Mouse (Mus musculus) forebrain, embryonic 12.5 days (tissue): Measurements from ENCODE around the gene Emx1. TPM values are rescaled to one million over a fixed set of nuclear protein-coding genes. Genes with fewer than 3 reads are reported as not detected.

Experiments
- ATAC-seq: fragments of 200-750 bp; cut with Nextera tagmentation; 2 replicates; pipeline ENCODE4 v1.8.0; 2017; ENCODE audit warnings: moderate TSS enrichment; ENCODE audit not compliant: low FRiP score
- H3K27ac ChIP-seq: fragments of 300-500 bp; sonication (generic); 2 replicates; pipeline ENCODE4 v1.5.1; 2016; ENCODE audit warnings: mild to moderate bottlenecking
- H3K27me3 ChIP-seq: fragments of 300-500 bp; sonication (generic); 2 replicates; pipeline ENCODE4 v1.6.1; 2016; ENCODE audit warnings: mild to moderate bottlenecking
- H3K36me3 ChIP-seq: fragments of 300-500 bp; sonication (generic); replicated peaks from 2 replicates; pipeline ENCODE4 v1.6.1; 2016; ENCODE audit warnings: mild to moderate bottlenecking
- H3K4me1 ChIP-seq: fragments of 300-500 bp; sonication (generic); 2 replicates; pipeline ENCODE4 v1.6.1; 2016
- H3K4me2 ChIP-seq: fragments of 300-500 bp; sonication (generic); 2 replicates; pipeline ENCODE4 v1.6.1; 2016; ENCODE audit warnings: mild to moderate bottlenecking, moderate library complexity
- H3K4me3 ChIP-seq: fragments of 300-500 bp; sonication (generic); replicated peaks from 2 replicates; pipeline ENCODE4 v1.5.1; 2016; ENCODE audit warnings: mild to moderate bottlenecking
- H3K9ac ChIP-seq: fragments of 300-500 bp; sonication (generic); 2 replicates; pipeline ENCODE4 v1.6.1; 2016; ENCODE audit warnings: mild to moderate bottlenecking
- H3K9me3 ChIP-seq: fragments of 300-500 bp; sonication (generic); 2 replicates; pipeline ENCODE4 v1.6.1; 2016
- WGBS: fragments of 180-500 bp; shearing (Covaris S2); methylation state at CpG from one replicate; pipeline ENCODE4 v1.1.7; 2016; 5-methylcytosine and 5-hydroxymethylcytosine counted together
- polyA plus RNA-seq: library from polyadenylated mRNA; unstranded; fragments of >200 nt; fragmentation: Nextera tagmentation; extraction: Ambion mirVana; gene quantifications from 2 replicates; pipeline ENCODE4 v1.2.1, GENCODE M21; 2016

Gene Emx1
- polyA plus RNA-seq, 1 experiment from 2014 or later: 89.0 TPM

DNA sequence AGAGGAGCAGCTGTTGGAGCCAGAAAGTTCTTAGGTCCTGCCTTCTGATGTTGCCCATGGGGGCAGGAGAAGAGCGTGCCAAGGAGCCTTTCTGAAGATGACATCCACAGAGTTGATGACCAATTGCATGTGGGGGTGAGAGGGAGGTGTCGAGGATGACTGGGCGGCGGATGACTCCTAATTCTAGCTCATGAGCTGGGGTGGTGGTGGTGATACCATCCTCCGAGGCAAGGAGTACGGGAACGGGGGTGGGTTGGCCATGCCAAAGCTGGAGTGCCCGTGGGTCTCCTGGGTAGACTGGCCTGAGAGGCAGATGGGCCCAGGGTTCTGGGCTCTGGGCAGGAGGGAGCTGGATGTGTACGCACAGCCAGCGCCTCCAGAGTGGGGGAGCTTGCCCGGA lies 32.5 kb downstream of the Emx1 start:
- H3K9me3 ChIP-seq: 0 out of 2 replicates have a peak, but pooled peaks cover 4% of the 10 kb centered on the region
- peaks cover 44% of the 10 kb centered on the region for H3K4me1 ChIP-seq
- no peak for ATAC-seq
- no peak overlapping the region for H3K4me2 ChIP-seq
- H3K9ac ChIP-seq: no peak overlapping the region
- no peaks in the 10 kb centered on the region; the same call in 1 of the 2 replicates for H3K27me3 ChIP-seq
- no peaks in the 10 kb centered on the region for H3K36me3 ChIP-seq
- no peak overlapping the region for H3K4me3 ChIP-seq
- H3K27ac ChIP-seq: no peak overlapping the region
- 89% methylated on average over 11 of the region's 11 CpGs for WGBS

DNA sequence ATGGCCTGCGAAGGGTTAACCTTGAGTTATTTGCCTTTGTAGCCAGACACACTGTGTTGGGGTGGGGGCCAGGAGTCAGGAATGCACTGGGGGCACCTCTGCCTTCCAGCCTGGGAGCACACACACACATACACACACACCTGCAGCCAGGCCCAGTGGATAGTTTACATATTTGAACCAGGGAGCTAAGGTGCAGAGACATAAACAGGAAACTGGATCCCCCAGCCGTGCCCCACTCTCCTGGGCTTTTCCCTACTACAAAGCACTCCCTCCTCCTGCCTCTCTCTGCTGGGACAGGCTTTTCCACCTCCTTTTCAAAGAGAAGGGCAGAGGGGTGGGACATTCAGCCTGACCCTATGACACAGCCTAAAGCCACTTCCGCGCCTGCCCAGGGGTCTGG lies 33.7 kb downstream of the Emx1 start:
- Histone ChIP-seq H3K4me2 (no peak overlapping the region), H3K27me3 (peaks cover 6% of the 10 kb centered on the region; the same call in 1 of the 2 replicates), H3K9me3 (0 out of 2 replicates have a peak, but pooled peaks cover 4% of the 10 kb centered on the region), H3K9ac (no peak overlapping the region), H3K4me3 (no peak overlapping the region), H3K36me3 (no peaks in the 10 kb centered on the region), H3K4me1 (peaks cover 40% of the 10 kb centered on the region), H3K27ac (no peak overlapping the region)
- ATAC-seq: no peak
- 41% methylated on average over 4 of the region's 4 CpGs for WGBS

DNA sequence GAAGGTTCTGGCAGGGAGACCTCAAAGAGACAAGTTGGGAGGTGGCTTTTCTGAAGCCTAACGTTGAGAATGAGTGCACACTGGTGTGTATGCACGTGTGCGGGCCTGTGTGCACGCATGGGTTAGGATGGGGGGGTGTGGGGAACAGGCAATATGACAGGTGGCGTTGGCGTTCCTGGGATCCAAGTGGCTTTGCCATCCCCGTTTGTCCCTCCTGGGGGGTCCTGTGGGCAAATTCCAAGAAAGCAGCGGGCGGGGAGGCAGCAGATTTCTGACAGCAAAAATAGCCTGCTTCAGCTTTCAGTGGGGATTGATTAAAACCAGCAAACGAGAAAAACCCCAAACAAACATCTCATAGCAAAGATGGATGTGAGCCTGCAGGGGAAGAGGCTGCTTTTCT lies 35.3 kb downstream of the Emx1 start:
- Histone ChIP-seq H3K27ac (no peak overlapping the region), H3K9me3 (0 out of 2 replicates have a peak, but pooled peaks cover 4% of the 10 kb centered on the region), H3K36me3 (no peaks in the 10 kb centered on the region), H3K4me1 (peaks cover 51% of the 10 kb centered on the region), H3K4me3 (no peak overlapping the region), H3K9ac (no peak overlapping the region), H3K4me2 (no peak overlapping the region), H3K27me3 (peaks cover 6% of the 10 kb centered on the region; the same call in 1 of the 2 replicates)
- no peak for ATAC-seq
- WGBS: 78% methylated on average over 10 of the region's 10 CpGs

DNA sequence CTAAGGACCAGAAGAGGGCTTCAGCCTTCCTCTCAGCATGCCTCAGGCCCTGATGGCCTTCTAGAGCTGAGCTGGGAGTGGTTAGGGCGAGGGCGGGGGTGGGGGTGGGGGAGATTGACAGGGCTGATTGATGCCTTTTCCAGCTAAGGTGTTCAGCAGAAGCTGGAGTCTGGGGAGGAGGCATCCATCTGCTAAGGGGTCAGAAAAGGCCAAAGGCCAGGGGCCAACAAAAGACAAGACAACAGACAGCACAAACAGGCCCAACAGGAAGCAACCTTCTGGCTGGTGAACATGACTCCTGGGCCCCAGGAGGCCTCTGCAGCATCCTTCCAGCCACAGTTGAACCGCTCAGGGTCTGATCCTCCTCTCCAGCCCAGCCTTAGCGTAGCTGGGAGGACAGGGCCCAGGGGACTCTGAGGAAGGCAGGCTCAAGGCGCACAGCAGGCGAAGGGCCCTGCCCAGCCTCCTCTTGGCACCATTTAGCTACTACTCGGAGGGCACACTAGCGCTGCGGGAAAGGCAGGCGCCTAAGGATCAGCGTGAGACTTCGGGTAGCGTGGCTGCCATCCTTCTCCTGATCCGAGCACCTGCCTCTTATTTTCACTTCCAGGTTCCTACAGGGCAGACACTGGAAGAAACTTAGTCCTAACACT lies 36.4 kb downstream of the Emx1 start:
- no peak overlapping the region for H3K4me3 ChIP-seq
- no peak; the same call in 1 of the 2 replicates for ATAC-seq
- H3K9ac ChIP-seq: no peak overlapping the region
- WGBS: 43% methylated on average over 14 of the region's 14 CpGs
- no peaks in the 10 kb centered on the region for H3K36me3 ChIP-seq
- peak overlapping the region; percentile 59 for H3K27ac ChIP-seq
- 0 out of 2 replicates have a peak, but pooled peaks cover 4% of the 10 kb centered on the region for H3K9me3 ChIP-seq
- H3K4me2 ChIP-seq: no peak overlapping the region
- peaks cover 46% of the 10 kb centered on the region for H3K4me1 ChIP-seq
- H3K27me3 ChIP-seq: peaks cover 6% of the 10 kb centered on the region; the same call in 1 of the 2 replicates

DNA sequence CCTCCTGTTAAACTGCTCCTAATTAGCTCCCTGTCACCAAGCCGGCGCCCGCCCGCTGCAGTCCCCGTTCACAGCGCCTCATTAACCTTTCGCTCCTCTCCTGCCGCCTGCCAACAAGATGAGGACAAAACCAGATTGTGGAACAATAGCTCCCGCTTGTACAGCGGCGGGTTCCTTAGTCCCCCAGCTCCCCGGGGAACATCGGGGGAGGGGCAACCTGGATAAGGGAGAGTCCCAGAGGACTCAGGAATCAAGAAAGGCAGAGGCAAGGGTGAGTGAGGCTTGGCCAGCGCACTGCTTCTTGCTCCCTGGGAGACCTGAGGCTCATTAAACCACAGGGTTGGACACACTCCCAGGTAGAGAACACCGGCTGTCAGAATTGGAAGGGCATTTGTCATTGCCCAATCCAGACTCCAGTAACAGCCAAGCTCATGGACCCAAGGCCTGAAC lies 37.2 kb downstream of the Emx1 start:
- ATAC-seq: peak; percentile 37; the same call in 1 of the 2 replicates
- no peak overlapping the region for H3K4me2 ChIP-seq
- no peaks in the 10 kb centered on the region for H3K36me3 ChIP-seq
- peaks cover 6% of the 10 kb centered on the region; the same call in 1 of the 2 replicates for H3K27me3 ChIP-seq
- H3K9ac ChIP-seq: no peak overlapping the region
- no peak overlapping the region for H3K4me3 ChIP-seq
- H3K9me3 ChIP-seq: 0 out of 2 replicates have a peak, but pooled peaks cover 4% of the 10 kb centered on the region
- H3K4me1 ChIP-seq: peaks cover 37% of the 10 kb centered on the region
- WGBS: 19% methylated on average over 15 of the region's 15 CpGs
- H3K27ac ChIP-seq: 0 out of 2 replicates have a peak overlapping the region, but pooled peaks have one; percentile 50

DNA sequence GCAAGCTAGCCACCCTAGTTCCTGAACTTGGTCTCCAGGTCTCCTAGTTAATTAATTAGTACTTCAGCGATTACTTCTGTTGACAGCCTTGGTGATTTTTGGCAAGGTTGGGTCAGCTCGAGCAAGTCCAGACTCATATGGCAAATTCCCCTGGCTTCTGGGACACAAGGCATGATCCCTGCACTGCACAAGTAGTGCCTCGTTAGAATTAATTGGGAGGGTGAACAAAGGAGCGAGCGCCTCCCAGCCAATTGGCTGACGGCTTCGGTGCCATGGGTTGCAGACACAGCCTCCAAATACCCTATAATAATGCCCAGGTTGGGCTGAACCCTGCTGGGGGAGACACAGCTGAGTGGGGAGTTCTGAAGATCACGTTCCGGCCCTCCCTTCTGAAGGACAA lies 39.3 kb downstream of the Emx1 start:
- H3K9me3 ChIP-seq: 0 out of 2 replicates have a peak, but pooled peaks cover 4% of the 10 kb centered on the region
- H3K27me3 ChIP-seq: peaks cover 12% of the 10 kb centered on the region; the same call in 1 of the 2 replicates
- no peak overlapping the region for H3K4me3 ChIP-seq
- peaks cover 38% of the 10 kb centered on the region for H3K4me1 ChIP-seq
- WGBS: 29% methylated on average over 9 of the region's 9 CpGs
- ATAC-seq: peak; percentile 59; the same call in 1 of the 2 replicates
- no peak overlapping the region for H3K27ac ChIP-seq
- no peak overlapping the region for H3K9ac ChIP-seq
- H3K4me2 ChIP-seq: no peak overlapping the region
- no peaks in the 10 kb centered on the region for H3K36me3 ChIP-seq

DNA sequence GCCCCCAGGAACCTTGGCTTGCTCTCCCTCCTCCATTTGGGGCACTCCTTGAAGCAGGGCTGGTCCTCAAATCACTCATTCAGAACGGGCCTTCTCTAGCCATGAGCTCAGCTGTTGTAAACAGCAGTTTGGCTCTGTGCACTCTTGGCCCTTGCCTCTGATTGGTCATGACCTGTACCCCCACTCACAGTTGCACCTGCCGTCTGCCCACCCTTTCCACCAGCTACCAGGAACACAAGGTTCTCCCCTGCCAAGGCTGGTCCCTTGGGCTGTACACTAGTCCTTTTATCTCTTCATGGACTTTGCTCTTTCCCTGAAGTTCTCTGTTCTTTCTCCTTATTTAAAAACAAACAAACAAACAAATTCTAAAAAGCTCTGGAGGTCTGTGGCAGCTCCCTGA lies 40.3 kb downstream of the Emx1 start:
- Histone ChIP-seq H3K27me3 (peaks cover 12% of the 10 kb centered on the region; the same call in 1 of the 2 replicates), H3K4me1 (peaks cover 45% of the 10 kb centered on the region)

DNA sequence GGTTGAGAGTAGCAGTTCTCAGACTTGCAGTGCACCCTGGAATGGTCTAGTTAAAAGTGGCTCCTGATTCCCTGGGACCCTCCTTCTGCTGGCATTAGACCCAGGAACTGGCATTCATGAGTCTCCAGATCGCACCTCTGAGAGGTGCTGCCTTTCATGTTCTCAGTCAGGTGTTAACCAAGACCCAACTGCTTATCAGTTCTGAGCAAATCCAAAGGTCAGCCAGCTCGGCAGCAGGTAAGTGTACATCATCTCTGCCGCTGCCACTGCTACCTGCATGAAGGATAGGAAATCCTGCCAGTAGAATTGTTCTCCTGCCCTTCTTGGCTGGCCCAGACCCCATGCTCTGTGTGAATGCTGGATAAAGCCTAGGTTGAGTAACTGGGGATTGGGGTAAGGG lies 43.5 kb downstream of the Emx1 start:
- ATAC-seq: no peak
- peaks cover 8% of the 10 kb centered on the region for H3K27me3 ChIP-seq
- H3K36me3 ChIP-seq: no peaks in the 10 kb centered on the region
- no peaks in the 10 kb centered on the region for H3K9me3 ChIP-seq
- H3K4me3 ChIP-seq: no peak overlapping the region
- no peak overlapping the region for H3K9ac ChIP-seq
- peaks cover 51% of the 10 kb centered on the region for H3K4me1 ChIP-seq
- 73% methylated on average over 3 of the region's 3 CpGs for WGBS
- H3K4me2 ChIP-seq: no peak overlapping the region
- no peak overlapping the region for H3K27ac ChIP-seq

More for the DNA sequence above, 40.3 kb downstream of the Emx1 start:
- 77% methylated on average over 2 of the region's 2 CpGs for WGBS
- no peak for ATAC-seq
- Histone ChIP-seq H3K9me3 (0 out of 2 replicates have a peak, but pooled peaks cover 4% of the 10 kb centered on the region), H3K27ac (no peak overlapping the region), H3K4me3 (no peak overlapping the region), H3K36me3 (no peaks in the 10 kb centered on the region), H3K4me2 (no peak overlapping the region), H3K9ac (no peak overlapping the region)

DNA sequence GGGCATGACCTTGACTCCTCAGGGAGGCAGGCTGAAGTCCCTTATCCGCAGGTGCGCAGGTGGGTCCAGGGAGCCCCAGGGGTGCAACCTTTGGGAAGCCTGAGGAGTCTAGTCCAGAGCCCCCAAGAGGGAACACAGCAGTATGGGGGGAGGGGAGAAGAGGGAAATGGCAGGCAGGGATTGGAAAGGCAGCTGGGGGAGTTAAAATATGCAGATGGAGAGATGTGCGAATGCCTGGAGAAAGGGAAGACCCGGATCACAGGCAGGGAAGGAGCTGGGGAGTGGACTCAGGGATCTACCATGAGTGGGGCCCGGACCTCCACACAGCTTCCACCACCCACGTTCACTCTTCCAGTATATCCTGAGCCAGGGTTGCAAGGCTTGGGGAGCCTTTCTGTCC lies 44.2 kb downstream of the Emx1 start:
- H3K9me3 ChIP-seq: no peaks in the 10 kb centered on the region
- H3K4me2 ChIP-seq: no peak overlapping the region; the same call in 1 of the 2 replicates
- no peaks in the 10 kb centered on the region for H3K36me3 ChIP-seq
- H3K27ac ChIP-seq: no peak overlapping the region
- ATAC-seq: peak; percentile 68
- WGBS: 22% methylated on average over 6 of the region's 6 CpGs
- no peak overlapping the region for H3K4me3 ChIP-seq
- peaks cover 52% of the 10 kb centered on the region for H3K4me1 ChIP-seq
- H3K9ac ChIP-seq: no peak overlapping the region
- H3K27me3 ChIP-seq: peaks cover 11% of the 10 kb centered on the region

DNA sequence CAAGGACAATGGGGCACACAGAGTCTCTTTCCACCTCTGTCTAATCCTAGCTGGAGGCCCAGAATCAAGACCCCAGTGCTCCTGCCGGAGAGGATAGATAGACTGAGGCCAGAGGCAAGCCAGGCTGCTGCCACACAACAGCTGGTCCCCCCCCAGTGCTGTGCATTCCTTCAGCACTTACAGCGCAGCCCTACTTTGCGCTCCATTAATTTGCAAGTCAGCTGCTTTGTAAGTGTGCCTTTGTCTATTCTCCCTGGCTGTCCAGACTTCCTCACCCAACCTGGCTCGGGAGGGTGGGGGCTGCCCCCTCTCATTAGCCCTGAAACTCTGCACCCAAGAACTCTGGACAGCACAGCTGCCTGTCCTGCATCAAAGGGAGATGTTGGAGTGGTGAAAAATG lies 44.8 kb downstream of the Emx1 start:
- WGBS: 14% methylated on average over 4 of the region's 4 CpGs
- Histone ChIP-seq H3K36me3 (no peaks in the 10 kb centered on the region), H3K9me3 (no peaks in the 10 kb centered on the region), H3K4me2 (no peak overlapping the region), H3K4me1 (peaks cover 46% of the 10 kb centered on the region), H3K9ac (no peak overlapping the region), H3K4me3 (no peak overlapping the region), H3K27me3 (peaks cover 11% of the 10 kb centered on the region), H3K27ac (no peak overlapping the region)
- ATAC-seq: no peak

DNA sequence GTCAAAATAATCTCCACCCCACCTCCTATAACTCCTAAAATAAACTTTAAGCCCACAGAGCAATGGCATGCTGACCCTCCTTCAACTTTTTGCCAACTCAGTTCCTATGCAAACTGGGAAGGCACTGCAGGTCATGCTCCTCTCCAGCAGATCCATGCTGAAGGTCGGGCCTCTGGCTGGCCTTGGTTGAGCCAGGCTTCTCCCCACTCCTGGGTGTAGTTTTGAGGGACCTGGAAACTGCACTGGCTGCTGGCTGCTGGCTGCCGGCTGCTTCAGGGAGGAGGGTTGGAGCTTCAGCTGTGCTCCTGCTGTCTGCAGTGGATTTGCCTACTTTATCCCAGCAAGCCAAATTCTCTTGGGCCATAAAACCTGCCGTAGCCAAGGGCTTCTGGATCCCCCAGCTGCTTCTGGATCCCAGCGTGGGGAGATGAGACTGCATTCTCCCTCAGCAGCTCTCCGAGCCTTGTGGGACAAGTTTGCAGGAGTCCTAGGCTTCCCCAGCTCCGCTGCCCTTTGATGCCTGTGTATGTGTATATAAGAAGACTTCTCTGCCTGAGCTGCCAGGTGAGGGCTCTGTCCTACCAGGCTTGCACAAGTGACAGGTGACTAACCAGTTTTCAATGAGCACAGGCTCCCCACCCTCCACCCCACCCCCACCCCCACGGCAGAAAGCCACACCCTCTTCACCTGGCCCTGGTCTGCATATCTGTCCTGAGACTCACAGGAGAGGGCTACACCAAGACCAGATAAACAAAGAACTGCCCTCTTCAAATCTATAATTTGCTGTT lies 45.8 kb downstream of the Emx1 start:
- Histone ChIP-seq H3K4me1 (peaks cover 54% of the 10 kb centered on the region), H3K27ac (no peak overlapping the region), H3K4me3 (no peak overlapping the region), H3K9ac (0 out of 2 replicates have a peak overlapping the region, but pooled peaks have one; percentile 17), H3K36me3 (no peaks in the 10 kb centered on the region), H3K9me3 (no peaks in the 10 kb centered on the region), H3K4me2 (no peak overlapping the region), H3K27me3 (peaks cover 11% of the 10 kb centered on the region)
- 46% methylated on average over 7 of the region's 7 CpGs for WGBS
- ATAC-seq: no peak

DNA sequence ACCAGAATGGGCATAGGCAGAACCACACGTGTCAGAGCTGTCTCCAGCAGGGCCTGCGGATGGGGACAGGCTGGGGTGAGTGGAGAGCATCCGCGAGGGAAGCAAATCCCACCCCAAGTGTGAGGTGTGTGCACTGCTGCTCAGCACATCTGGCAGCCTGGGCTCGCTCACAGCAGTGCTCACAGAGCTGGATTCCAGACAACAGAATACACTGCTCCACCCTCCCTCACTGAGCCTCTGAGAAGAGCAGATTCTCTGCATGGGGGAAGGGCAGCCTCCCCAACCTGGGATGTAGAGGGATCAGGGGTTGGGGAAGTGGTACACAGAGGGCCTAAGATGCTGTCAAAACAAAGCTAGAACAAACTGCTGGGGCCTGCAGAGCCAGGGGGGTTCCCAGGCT lies 47.6 kb downstream of the Emx1 start:
- H3K9me3 ChIP-seq: no peaks in the 10 kb centered on the region
- 29% methylated on average over 5 of the region's 5 CpGs for WGBS
- H3K36me3 ChIP-seq: no peaks in the 10 kb centered on the region
- H3K27me3 ChIP-seq: peaks cover 11% of the 10 kb centered on the region
- H3K27ac ChIP-seq: no peak overlapping the region
- peaks cover 66% of the 10 kb centered on the region for H3K4me1 ChIP-seq
- H3K4me2 ChIP-seq: no peak overlapping the region
- H3K9ac ChIP-seq: no peak overlapping the region
- no peak overlapping the region for H3K4me3 ChIP-seq
- no peak for ATAC-seq
